Comparison of ENCODE assay signal across 10 mouse cellular contexts in genomic region chr12:51729058-51729457, GRCm38 (mm10). TPM values are rescaled to one million over a fixed set of nuclear protein-coding genes. Genes with fewer than 3 reads are reported as not detected.
DNase-seq lines count a peak whose midpoint lies in the region; ATAC-seq lines count a peak whose summit lies in the region.
"Had no signal": no experiment of that assay in that cellular context is flagged by ENCODE, and none has a peak within 500 bp of the region (broad histone marks: within the 10 kb centered on the region; RNA-seq: fewer than 3 reads in every experiment).

No protein-coding gene starts in this region.

- no peak overlapping the region for H3K4me3 ChIP-seq in heart, embryonic 15.5 days
- no peak overlapping the region for H3K4me3 ChIP-seq in limb, embryonic 15.5 days
- H3K4me3 ChIP-seq in forebrain, embryonic 11.5 days (ENCODE audit: low read depth, low read length): no peak overlapping the region
- H3K4me3 ChIP-seq: neural tube, embryonic 13.5 days had no signal

- H3K9me3 ChIP-seq in heart, embryonic 15.5 days (replicated peaks): no peaks in the 10 kb centered on the region
- no peaks in the 10 kb centered on the region for H3K9me3 ChIP-seq in limb, embryonic 15.5 days
- H3K9me3 ChIP-seq in forebrain, embryonic 11.5 days (ENCODE audit: control insufficient read depth, low read length): no peaks in the 10 kb centered on the region
- H3K9me3 ChIP-seq: neural tube, embryonic 13.5 days had no signal

- 0 out of 2 replicates have a peak overlapping the region, but pooled peaks have one; percentile 14 for H3K9ac ChIP-seq in heart, embryonic 15.5 days
- no peak overlapping the region for H3K9ac ChIP-seq in limb, embryonic 15.5 days
- no peak overlapping the region for H3K9ac ChIP-seq in forebrain, embryonic 11.5 days (ENCODE audit: low read length)
- H3K9ac ChIP-seq: neural tube, embryonic 13.5 days had no signal

- peaks cover 16% of the 10 kb centered on the region for H3K4me1 ChIP-seq in heart, embryonic 15.5 days (replicated peaks)
- peaks cover 1% of the 10 kb centered on the region; the same call in 1 of the 2 replicates for H3K4me1 ChIP-seq in limb, embryonic 15.5 days
- H3K4me1 ChIP-seq in forebrain, embryonic 11.5 days (replicated peaks; ENCODE audit: control insufficient read depth, insufficient read depth, low read length): no peaks in the 10 kb centered on the region
- H3K4me1 ChIP-seq: neural tube, embryonic 13.5 days had no signal

- peak; percentile 58 to 64 for DNase-seq in frontal cortex, adult 2 months (ENCODE audit: extremely low spot score in 1 of 2, low spot score in 1 of 2)
- no peak for DNase-seq in frontal cortex, postnatal 25 days (ENCODE audit: low spot score in 2 of 2)
- DNase-seq in adrenal gland, postnatal 25 days: peak; percentile 30
- no peak for DNase-seq in forebrain, embryonic 11.5 days (ENCODE audit: low spot score)
- DNase-seq in c-Kit-positive CD71-positive TER-119-positive erythroid progenitor cells, embryonic 14.5 days (ENCODE audit: low spot score): no peak
- no peak for DNase-seq in embryo, embryonic 10 days (ENCODE audit: low spot score)

- peak overlapping the region; percentile 40 for H3K4me2 ChIP-seq in heart, embryonic 15.5 days
- H3K4me2 ChIP-seq in limb, embryonic 15.5 days: no peak overlapping the region
- no peak overlapping the region for H3K4me2 ChIP-seq in forebrain, embryonic 11.5 days (ENCODE audit: low read depth, low read length, severe bottlenecking)
- H3K4me2 ChIP-seq: neural tube, embryonic 13.5 days had no signal

- H3K27ac ChIP-seq in heart, embryonic 15.5 days: peak overlapping the region; percentile 92
- peak overlapping the region; percentile 60 for H3K27ac ChIP-seq in limb, embryonic 15.5 days
- no peak overlapping the region for H3K27ac ChIP-seq in forebrain, embryonic 11.5 days (ENCODE audit: low read depth, low read length)
- H3K27ac ChIP-seq: neural tube, embryonic 13.5 days had no signal

- H3K27me3 ChIP-seq in heart, embryonic 15.5 days: no peaks in the 10 kb centered on the region
- no peaks in the 10 kb centered on the region for H3K27me3 ChIP-seq in limb, embryonic 15.5 days
- H3K27me3 ChIP-seq in forebrain, embryonic 11.5 days (ENCODE audit: control insufficient read depth, insufficient read depth, low read length): no peaks in the 10 kb centered on the region
- H3K27me3 ChIP-seq: CH12.LX; neural tube, embryonic 13.5 days had no signal

- peak; percentile 66; the same call in 1 of the 2 replicates for ATAC-seq in heart, embryonic 15.5 days (replicated peaks; ENCODE audit: insufficient number of reproducible peaks, insufficient read depth, low FRiP score, low read depth)
- ATAC-seq in limb, embryonic 15.5 days (ENCODE audit: insufficient number of reproducible peaks, low FRiP score, low TSS enrichment, low read depth): no peak
- ATAC-seq in forebrain, embryonic 11.5 days (replicated peaks; ENCODE audit: low FRiP score): no peak

- 16% methylated on average over 11 of the region's 11 CpGs for WGBS in heart, embryonic 15.5 days
- WGBS in limb, embryonic 15.5 days: 65% methylated on average over 11 of the region's 11 CpGs
- WGBS in forebrain, embryonic 11.5 days: 85% methylated on average over 11 of the region's 11 CpGs

- peaks cover 1% of the 10 kb centered on the region; the same call in 1 of the 2 replicates for H3K36me3 ChIP-seq in heart, embryonic 15.5 days
- H3K36me3 ChIP-seq in limb, embryonic 15.5 days: no peaks in the 10 kb centered on the region
- H3K36me3 ChIP-seq in forebrain, embryonic 11.5 days (ENCODE audit: control insufficient read depth, insufficient read depth, low read length): no peaks in the 10 kb centered on the region

RNA-seq across cellular contexts. Expression of gene Strn3, which starts 37.4 kb away (rescaled TPM):
- 61.3 and 69.0 TPM in 2 replicates for polyA plus RNA-seq in frontal cortex, adult 2 months (2012; rRNA removed)
- total RNA-seq in adrenal gland, postnatal 25 days (2021): 85.1 and 89.3 TPM in 2 replicates
- 34.9 and 38.4 TPM in 2 replicates for polyA plus RNA-seq in heart, embryonic 15.5 days (2015; fragmentation: Nextera tagmentation; extraction: Ambion mirVana)
- polyA plus RNA-seq in limb, embryonic 15.5 days (2015; fragmentation: Nextera tagmentation; extraction: Ambion mirVana): 35.5 and 47.1 TPM in 2 replicates
- 56.3 and 58.4 TPM in 2 replicates for polyA plus RNA-seq in forebrain, embryonic 11.5 days (2014; fragmentation: Nextera tagmentation; extraction: Ambion mirVana)

RNA-seq across cellular contexts. Expression of gene Ap4s1, which starts 38.2 kb away (rescaled TPM):
- 57.1 and 58.9 TPM in 2 replicates for polyA plus RNA-seq in frontal cortex, adult 2 months (2012; rRNA removed)
- total RNA-seq in adrenal gland, postnatal 25 days (2021): 18.3 and 25.8 TPM in 2 replicates
- polyA plus RNA-seq in heart, embryonic 15.5 days (2015; fragmentation: Nextera tagmentation; extraction: Ambion mirVana): 32.7 and 37.5 TPM in 2 replicates
- 28.9 and 29.3 TPM in 2 replicates for polyA plus RNA-seq in limb, embryonic 15.5 days (2015; fragmentation: Nextera tagmentation; extraction: Ambion mirVana)
- polyA plus RNA-seq in forebrain, embryonic 11.5 days (2014; fragmentation: Nextera tagmentation; extraction: Ambion mirVana): 47.5 and 53.7 TPM in 2 replicates

Comparison
In these comparisons a context has a peak if more than half of its experiments do, and no peak if none do; other contexts are left out.
1. DNase-seq: peak in frontal cortex, adult 2 months (2 of 2) and adrenal gland, postnatal 25 days (single experiment); none in frontal cortex, postnatal 25 days (0 of 2), forebrain, embryonic 11.5 days (single experiment), c-Kit-positive CD71-positive TER-119-positive erythroid progenitor cells, embryonic 14.5 days (single experiment) and embryo, embryonic 10 days (single experiment).